Mouse (Mus musculus): ENCODE measurements around the gene Kctd14. TPM values are rescaled to one million over a fixed set of nuclear protein-coding genes. Genes with fewer than 3 reads are reported as not detected.
"Not testable (repeated sequence)": the region's sequence is repeated elsewhere in the genome, so short reads cannot be mapped to it uniquely, and the experiment has no call there.

Gene Kctd14
- 0.90 and 1.5 TPM in 2 replicates for polyA plus RNA-seq (2014; fragmentation: Nextera tagmentation; extraction: Ambion mirVana)

DNA sequence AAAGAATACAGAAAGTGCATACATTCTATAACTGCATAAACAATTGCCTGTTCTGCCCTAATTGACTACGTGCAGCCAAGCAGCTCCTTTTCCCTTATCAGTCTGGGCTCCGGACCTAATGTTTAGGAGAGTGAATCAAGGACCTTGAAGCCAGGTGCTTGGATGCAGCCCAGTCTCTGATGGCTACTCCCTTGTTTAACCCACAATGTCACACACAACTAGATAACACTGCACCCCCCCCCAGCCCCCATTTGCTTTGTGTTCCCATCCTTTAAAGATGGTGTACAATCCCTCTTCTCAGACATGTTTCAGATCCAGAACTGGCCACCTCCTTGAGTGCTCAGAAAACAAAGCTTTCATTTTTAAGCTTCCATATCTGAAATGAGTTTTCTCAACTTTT, at the start of gene Kctd14:
Kctd14 (plus strand) TSS at position 301 of the 400 bp plus-strand sequence.
- not testable (repeated sequence) for H3K4me3 ChIP-seq (replicated peaks; ENCODE audit: low read length); H3K4me2 ChIP-seq (replicated peaks); H3K9ac ChIP-seq; H3K27ac ChIP-seq; ATAC-seq (ENCODE audit: low FRiP score); H3K4me1 ChIP-seq (replicated peaks; ENCODE audit: control insufficient read depth, insufficient read depth, low read length); H3K36me3 ChIP-seq (replicated peaks; ENCODE audit: control insufficient read depth, insufficient read depth); H3K27me3 ChIP-seq (ENCODE audit: control insufficient read depth, insufficient read depth, low read length); DNase-seq (ENCODE audit: low spot score)
- 91% methylated on average over 2 of the region's 2 CpGs for WGBS
- H3K9me3 ChIP-seq (ENCODE audit: control insufficient read depth, low read length): peaks cover 11% of the 10 kb centered on the region; the same call in 1 of the 2 replicates

GRCm38 (mm10) chr7:97407145-97407544, 44.0 kb upstream of the Kctd14 start:
- ATAC-seq (ENCODE audit: low FRiP score): no peak
- Histone ChIP-seq H3K27ac (no peak overlapping the region), H3K4me3 (replicated peaks; ENCODE audit: low read length) (no peak overlapping the region), H3K9ac (no peak overlapping the region), H3K4me1 (replicated peaks; ENCODE audit: control insufficient read depth, insufficient read depth, low read length) (no peaks in the 10 kb centered on the region; the same call in 1 of the 2 replicates), H3K4me2 (replicated peaks) (no peak overlapping the region), H3K27me3 (ENCODE audit: control insufficient read depth, insufficient read depth, low read length) (no peaks in the 10 kb centered on the region), H3K36me3 (replicated peaks; ENCODE audit: control insufficient read depth, insufficient read depth) (peaks cover 49% of the 10 kb centered on the region), H3K9me3 (ENCODE audit: control insufficient read depth, low read length) (no peaks in the 10 kb centered on the region)
- 84% methylated on average over 10 of the region's 10 CpGs for WGBS
- no peak for DNase-seq (ENCODE audit: low spot score)

- Histone ChIP-seq H3K9me3 (ENCODE audit: control insufficient read depth, low read length) (no peaks in the 10 kb centered on the region), H3K36me3 (replicated peaks; ENCODE audit: control insufficient read depth, insufficient read depth) (peaks cover 57% of the 10 kb centered on the region), H3K27ac (no peak overlapping the region), H3K4me1 (replicated peaks; ENCODE audit: control insufficient read depth, insufficient read depth, low read length) (no peaks in the 10 kb centered on the region), H3K4me3 (replicated peaks; ENCODE audit: low read length) (no peak overlapping the region), H3K9ac (no peak overlapping the region), H3K4me2 (replicated peaks) (no peak overlapping the region), H3K27me3 (ENCODE audit: control insufficient read depth, insufficient read depth, low read length) (no peaks in the 10 kb centered on the region)
- WGBS: 98% methylated on average over 2 of the region's 2 CpGs
- DNase-seq (ENCODE audit: low spot score): no peak
- no peak for ATAC-seq (ENCODE audit: low FRiP score)
Observed at GRCm38 (mm10) chr7:97411106-97411505, 40.0 kb upstream of the Kctd14 start.

DNA sequence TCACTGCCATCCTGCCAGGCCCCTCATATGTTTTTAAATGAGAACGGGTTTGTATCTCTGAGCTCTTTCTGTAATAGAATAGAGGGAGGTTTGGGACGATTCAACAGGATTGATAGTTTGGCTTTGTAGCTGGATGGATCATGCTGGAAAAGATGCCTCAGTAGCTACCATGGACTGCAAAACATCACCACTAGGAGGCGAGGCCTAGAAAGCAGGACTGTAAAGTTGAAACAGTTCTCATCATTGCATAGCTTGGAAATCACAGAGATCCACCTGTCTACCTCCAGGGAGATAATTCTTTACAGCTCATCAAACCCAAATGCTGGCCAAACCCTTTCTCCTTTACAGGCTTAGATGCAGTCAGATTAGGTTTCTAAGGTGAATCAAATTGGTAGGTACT, 39.5 kb upstream of the Kctd14 start:
- no peak for ATAC-seq (ENCODE audit: low FRiP score)
- 88% methylated on average over 3 of the region's 3 CpGs for WGBS

DNA sequence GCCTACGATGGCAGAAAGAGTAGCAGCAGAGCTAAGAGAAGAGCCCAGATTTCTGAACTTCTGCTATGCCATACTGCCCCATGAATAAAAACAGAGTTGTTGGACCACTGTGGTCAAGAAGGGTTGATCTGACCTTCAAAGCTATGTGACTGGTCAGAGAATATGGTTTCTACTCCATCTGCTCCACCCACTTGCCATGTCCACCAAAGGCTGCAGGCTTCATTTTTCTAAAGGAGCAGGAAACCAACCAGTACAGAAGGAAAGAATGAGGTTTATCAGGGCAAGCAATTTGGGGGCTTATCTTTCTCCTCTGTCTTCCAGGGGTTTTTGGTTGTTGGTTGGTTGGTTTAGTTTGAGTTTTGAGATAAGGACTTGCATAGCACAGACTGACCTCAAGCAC, 37.1 kb upstream of the Kctd14 start:
- no peak overlapping the region for H3K4me3 ChIP-seq (replicated peaks; ENCODE audit: low read length)
- no peaks in the 10 kb centered on the region for H3K4me1 ChIP-seq (replicated peaks; ENCODE audit: control insufficient read depth, insufficient read depth, low read length)
- H3K36me3 ChIP-seq (replicated peaks; ENCODE audit: control insufficient read depth, insufficient read depth): peaks cover 37% of the 10 kb centered on the region
- H3K9ac ChIP-seq: no peak overlapping the region
- WGBS: 96% methylated on average over 1 of the region's 1 CpGs
- no peak overlapping the region for H3K4me2 ChIP-seq (replicated peaks)
- H3K27ac ChIP-seq: no peak overlapping the region
- H3K9me3 ChIP-seq (ENCODE audit: control insufficient read depth, low read length): no peaks in the 10 kb centered on the region
- ATAC-seq (ENCODE audit: low FRiP score) (no peak), DNase-seq (ENCODE audit: low spot score) (no peak)
- H3K27me3 ChIP-seq (ENCODE audit: control insufficient read depth, insufficient read depth, low read length): no peaks in the 10 kb centered on the region

More for the DNA sequence above, 39.5 kb upstream of the Kctd14 start:
- Histone ChIP-seq H3K4me2 (replicated peaks) (no peak overlapping the region), H3K9ac (no peak overlapping the region), H3K4me3 (replicated peaks; ENCODE audit: low read length) (no peak overlapping the region), H3K27ac (no peak overlapping the region), H3K9me3 (ENCODE audit: control insufficient read depth, low read length) (no peaks in the 10 kb centered on the region), H3K36me3 (replicated peaks; ENCODE audit: control insufficient read depth, insufficient read depth) (peaks cover 57% of the 10 kb centered on the region), H3K27me3 (ENCODE audit: control insufficient read depth, insufficient read depth, low read length) (no peaks in the 10 kb centered on the region), H3K4me1 (replicated peaks; ENCODE audit: control insufficient read depth, insufficient read depth, low read length) (no peaks in the 10 kb centered on the region)
- DNase-seq (ENCODE audit: low spot score): no peak

GRCm38 (mm10) chr7:97414426-97414825, 36.7 kb upstream of the Kctd14 start:
- WGBS: 87% methylated on average over 1 of the region's 1 CpGs
- H3K4me1 ChIP-seq (replicated peaks; ENCODE audit: control insufficient read depth, insufficient read depth, low read length): no peaks in the 10 kb centered on the region
- H3K36me3 ChIP-seq (replicated peaks; ENCODE audit: control insufficient read depth, insufficient read depth): peaks cover 32% of the 10 kb centered on the region
- no peak overlapping the region for H3K9ac ChIP-seq
- no peak for DNase-seq (ENCODE audit: low spot score)
- H3K27me3 ChIP-seq (ENCODE audit: control insufficient read depth, insufficient read depth, low read length): no peaks in the 10 kb centered on the region
- no peak overlapping the region for H3K4me3 ChIP-seq (replicated peaks; ENCODE audit: low read length)
- no peaks in the 10 kb centered on the region for H3K9me3 ChIP-seq (ENCODE audit: control insufficient read depth, low read length)
- no peak for ATAC-seq (ENCODE audit: low FRiP score)
- no peak overlapping the region for H3K27ac ChIP-seq
- H3K4me2 ChIP-seq (replicated peaks): no peak overlapping the region

DNA sequence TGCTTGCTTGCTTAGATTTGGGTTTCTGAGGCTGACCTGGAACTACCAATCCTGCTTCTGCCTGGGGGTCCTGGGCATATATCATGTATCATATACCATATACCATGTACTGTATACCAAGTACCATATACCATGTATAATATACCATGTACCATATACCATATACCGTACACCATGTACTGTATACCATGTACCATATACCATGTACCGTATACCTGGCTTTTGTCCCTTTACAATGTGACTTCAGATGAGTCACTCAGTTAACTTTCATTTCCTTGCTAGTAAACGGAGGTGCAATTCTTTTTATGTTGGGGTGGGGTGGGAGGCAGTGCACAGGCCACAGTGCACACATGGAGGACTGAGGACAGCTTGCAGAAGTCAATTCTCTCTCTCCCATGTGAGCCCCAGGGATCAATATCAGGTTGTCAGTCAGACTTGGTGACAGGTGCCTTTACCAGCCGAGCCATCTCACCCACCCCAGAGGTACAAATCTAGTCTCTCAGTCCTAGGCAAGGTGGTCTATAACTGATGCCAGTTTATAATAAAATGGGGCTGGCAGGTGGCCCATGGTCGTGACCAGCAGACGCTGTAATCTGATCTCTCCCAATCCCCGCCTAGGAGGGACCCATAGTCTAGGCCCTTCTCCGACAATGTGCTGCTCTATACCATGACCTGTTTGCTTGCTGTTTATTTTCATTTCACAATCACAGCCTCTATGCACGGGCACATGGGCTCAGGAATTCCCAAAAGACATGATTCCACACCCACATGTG, 36.0 kb upstream of the Kctd14 start:
- no peak for DNase-seq (ENCODE audit: low spot score)
- Histone ChIP-seq H3K9ac (no peak overlapping the region), H3K9me3 (ENCODE audit: control insufficient read depth, low read length) (no peaks in the 10 kb centered on the region), H3K27ac (no peak overlapping the region), H3K36me3 (replicated peaks; ENCODE audit: control insufficient read depth, insufficient read depth) (peaks cover 25% of the 10 kb centered on the region), H3K4me3 (replicated peaks; ENCODE audit: low read length) (no peak overlapping the region), H3K4me2 (replicated peaks) (no peak overlapping the region), H3K4me1 (replicated peaks; ENCODE audit: control insufficient read depth, insufficient read depth, low read length) (no peaks in the 10 kb centered on the region), H3K27me3 (ENCODE audit: control insufficient read depth, insufficient read depth, low read length) (no peaks in the 10 kb centered on the region)
- no peak for ATAC-seq (ENCODE audit: low FRiP score)
- 62% methylated on average over 9 of the region's 9 CpGs for WGBS

GRCm38 (mm10) chr7:97416473-97416872, 34.6 kb upstream of the Kctd14 start:
- Histone ChIP-seq H3K27ac (no peak overlapping the region), H3K9me3 (ENCODE audit: control insufficient read depth, low read length) (no peaks in the 10 kb centered on the region), H3K9ac (no peak overlapping the region), H3K4me3 (replicated peaks; ENCODE audit: low read length) (no peak overlapping the region), H3K36me3 (replicated peaks; ENCODE audit: control insufficient read depth, insufficient read depth) (peaks cover 12% of the 10 kb centered on the region; the same call in 1 of the 2 replicates), H3K4me2 (replicated peaks) (no peak overlapping the region), H3K4me1 (replicated peaks; ENCODE audit: control insufficient read depth, insufficient read depth, low read length) (0 out of 2 replicates have a peak, but pooled peaks cover 5% of the 10 kb centered on the region), H3K27me3 (ENCODE audit: control insufficient read depth, insufficient read depth, low read length) (no peaks in the 10 kb centered on the region)
- DNase-seq (ENCODE audit: low spot score) (no peak), ATAC-seq (ENCODE audit: low FRiP score) (no peak)
- WGBS: 88% methylated on average over 4 of the region's 4 CpGs

GRCm38 (mm10) chr7:97416906-97417777, 34.0 kb upstream of the Kctd14 start, which contains the start of gene Thrsp:
Thrsp (minus strand) TSS chr7:97417730.
- Histone ChIP-seq H3K27ac (no peak within 1 kb of the TSS; the same call in 1 of the 2 replicates), H3K9ac (no peak within 1 kb of the TSS), H3K9me3 (ENCODE audit: control insufficient read depth, low read length) (no peaks in the 10 kb centered on the region), H3K36me3 (replicated peaks; ENCODE audit: control insufficient read depth, insufficient read depth) (peaks cover 8% of the 10 kb centered on the region; the same call in 1 of the 2 replicates), H3K4me3 (replicated peaks; ENCODE audit: low read length) (no peak within 1 kb of the TSS), H3K4me2 (replicated peaks) (0 out of 2 replicates have a peak within 1 kb of the TSS, but pooled peaks have one; percentile 12), H3K4me1 (replicated peaks; ENCODE audit: control insufficient read depth, insufficient read depth, low read length) (0 out of 2 replicates have a peak, but pooled peaks cover 5% of the 10 kb centered on the region), H3K27me3 (ENCODE audit: control insufficient read depth, insufficient read depth, low read length) (no peaks in the 10 kb centered on the region)
- ATAC-seq (ENCODE audit: low FRiP score): peak; percentile 47; the same call in 1 of the 2 replicates
- 76% methylated on average over 25 of the region's 25 CpGs for WGBS
- DNase-seq (ENCODE audit: low spot score): no peak

Data from hindbrain, embryonic 14.5 days (tissue).